Mouse (Mus musculus): Measurements from ENCODE around the gene Nanp.

DNA sequence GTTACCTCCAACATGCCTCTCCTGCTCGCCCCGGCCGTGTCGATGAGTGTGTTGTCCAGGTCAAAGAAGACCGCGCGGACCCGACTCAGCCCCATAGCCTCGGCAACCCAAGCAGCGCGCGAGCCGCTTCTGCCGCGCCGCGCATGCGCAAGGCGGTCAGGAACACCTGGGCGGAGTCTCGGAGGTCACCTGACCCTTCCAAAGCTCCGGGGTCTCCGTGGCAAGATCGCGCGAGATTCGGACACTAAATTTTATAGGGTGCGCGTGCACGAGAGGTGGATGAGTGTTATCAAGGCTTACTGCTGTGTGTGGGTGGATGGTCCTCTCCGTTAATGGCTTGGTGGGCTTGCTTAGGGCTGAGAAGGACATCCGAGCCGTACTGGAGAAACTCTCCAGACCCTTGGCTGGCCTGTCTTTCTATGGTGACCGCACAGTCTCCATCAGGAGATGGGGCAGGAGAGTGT is at the start of gene Nanp, which contains the start of gene Ninl:
- no peak for TF ChIP-seq CTCF (conservative IDR thresholded peaks at IDR 0.05; ENCODE audit: insufficient read depth, insufficient read length, low read depth, low read length)
- TF ChIP-seq POLR2A (IDR thresholded peaks at IDR 0.05; ENCODE audit: low read depth, low read length): no peak

All from kidney, adult 2 months (tissue).